In genomic region chr10:107675994-107676393, GRCm38 (mm10) we compare ENCODE assay signal across 32 mouse cellular contexts. TPM values are rescaled to one million over a fixed set of nuclear protein-coding genes. Genes with fewer than 3 reads are reported as not detected.
DNase-seq lines count a peak whose midpoint lies in the region; ATAC-seq lines count a peak whose summit lies in the region.
"Had no signal": no experiment of that assay in that cellular context is flagged by ENCODE, and none has a peak within 500 bp of the region (broad histone marks: within the 10 kb centered on the region; RNA-seq: fewer than 3 reads in every experiment).

No protein-coding gene starts in this region.

- H3K9me3 ChIP-seq in embryonic facial prominence, embryonic 11.5 days (replicated peaks; ENCODE audit: control insufficient read depth, low read length): no peaks in the 10 kb centered on the region
- H3K9me3 ChIP-seq in limb, embryonic 12.5 days: no peaks in the 10 kb centered on the region
- H3K9me3 ChIP-seq: embryonic facial prominence, embryonic 15.5 days; forebrain, embryonic 12.5 days; heart, embryonic 10.5 days; heart, embryonic 13.5 days had no signal

- no peaks in the 10 kb centered on the region for H3K27me3 ChIP-seq in embryonic facial prominence, embryonic 11.5 days (ENCODE audit: control insufficient read depth, insufficient read depth, low read length)
- H3K27me3 ChIP-seq in limb, embryonic 12.5 days: no peaks in the 10 kb centered on the region
- H3K27me3 ChIP-seq: CH12.LX; embryonic facial prominence, embryonic 15.5 days; forebrain, embryonic 12.5 days; heart, embryonic 13.5 days; Patski had no signal

- H3K4me3 ChIP-seq in embryonic facial prominence, embryonic 11.5 days (ENCODE audit: low read depth, low read length): no peak overlapping the region
- no peak overlapping the region for H3K4me3 ChIP-seq in limb, embryonic 12.5 days (replicated peaks)
- H3K4me3 ChIP-seq: embryonic facial prominence, embryonic 15.5 days; forebrain, embryonic 12.5 days; heart, adult 2 months; heart, embryonic 10.5 days; heart, embryonic 13.5 days had no signal

- H3K9ac ChIP-seq in embryonic facial prominence, embryonic 11.5 days (replicated peaks; ENCODE audit: low read length): no peak overlapping the region
- no peak overlapping the region for H3K9ac ChIP-seq in limb, embryonic 12.5 days (replicated peaks)
- H3K9ac ChIP-seq: embryonic facial prominence, embryonic 15.5 days; forebrain, embryonic 12.5 days; heart, embryonic 13.5 days; hindbrain, embryonic 14.5 days had no signal

- DNase-seq in embryo, embryonic 11 days: peak; percentile 46
- DNase-seq in embryo, embryonic 9.5 days (ENCODE audit: extremely low spot score): no peak
- DNase-seq in embryonic facial prominence, embryonic 11.5 days (ENCODE audit: low spot score): peak; percentile 78
- DNase-seq in hindlimb bud, embryonic 11.5 days (ENCODE audit: extremely low spot score, low read depth, low spot score): peak; percentile 39
- no peak for DNase-seq in neural tube, embryonic 10.5 days (ENCODE audit: extremely low spot score, low spot score)
- DNase-seq in adrenal gland, adult 2 months: no peak
- DNase-seq: adrenal gland, adult 8-10 months; adrenal gland, postnatal 25 days; B cell, adult 2 months; cerebellum, adult 11-12 months; cerebellum, adult 8-10 months; cerebellum, postnatal 14 days; gastrocnemius, postnatal 10 days; gastrocnemius, postnatal 36 days; heart, adult 2 months; heart, postnatal 14 days; heart, postnatal 4 days; kidney, adult 2 months had no signal

- 25% methylated on average over 1 of the region's 1 CpGs for whole genome bisulfite sequencing in embryonic facial prominence, embryonic 11.5 days
- 20% methylated on average over 1 of the region's 1 CpGs for WGBS in limb, embryonic 12.5 days

- no peak for ATAC-seq in embryonic facial prominence, embryonic 11.5 days (replicated peaks; ENCODE audit: insufficient number of reproducible peaks, low FRiP score, low TSS enrichment, low read depth)
- peak; percentile 59; the same call in 1 of the 2 replicates for ATAC-seq in limb, embryonic 12.5 days (ENCODE audit: insufficient number of reproducible peaks, insufficient read depth, low FRiP score, low TSS enrichment, low read depth)
- ATAC-seq: forebrain, embryonic 16.5 days; hindbrain, postnatal 0 days; intestine, postnatal 0 days; Patski had no signal

- H3K4me2 ChIP-seq in embryonic facial prominence, embryonic 11.5 days (ENCODE audit: low read depth, low read length): no peak overlapping the region
- H3K4me2 ChIP-seq in limb, embryonic 12.5 days: no peak overlapping the region
- H3K4me2 ChIP-seq: embryonic facial prominence, embryonic 15.5 days; forebrain, embryonic 12.5 days; heart, embryonic 13.5 days; hindbrain, embryonic 14.5 days had no signal

- H3K4me1 ChIP-seq in embryonic facial prominence, embryonic 11.5 days (ENCODE audit: control insufficient read depth, insufficient read depth, low read length): no peaks in the 10 kb centered on the region
- H3K4me1 ChIP-seq in limb, embryonic 12.5 days (replicated peaks): peaks cover 8% of the 10 kb centered on the region
- H3K4me1 ChIP-seq: embryonic facial prominence, embryonic 15.5 days; forebrain, embryonic 12.5 days; heart, embryonic 10.5 days; heart, embryonic 13.5 days had no signal

- no peak overlapping the region for H3K27ac ChIP-seq in embryonic facial prominence, embryonic 11.5 days (replicated peaks; ENCODE audit: low read depth, low read length)
- H3K27ac ChIP-seq in limb, embryonic 12.5 days: no peak overlapping the region
- H3K27ac ChIP-seq: embryonic facial prominence, embryonic 15.5 days; forebrain, embryonic 12.5 days; heart, adult 2 months; heart, embryonic 10.5 days; heart, embryonic 13.5 days; hindbrain, embryonic 14.5 days; hindbrain, postnatal 0 days had no signal

- H3K36me3 ChIP-seq in embryonic facial prominence, embryonic 11.5 days (replicated peaks; ENCODE audit: control insufficient read depth, insufficient read depth, low read depth, low read length): no peaks in the 10 kb centered on the region
- H3K36me3 ChIP-seq in limb, embryonic 12.5 days: no peaks in the 10 kb centered on the region
- H3K36me3 ChIP-seq: embryonic facial prominence, embryonic 15.5 days; forebrain, embryonic 12.5 days; G1E; heart, embryonic 10.5 days; heart, embryonic 13.5 days had no signal

RNA-seq across cellular contexts. Expression of gene Ptprq, which starts 43.9 kb away (rescaled TPM):
- 0.07 and 0.08 TPM in 2 replicates for polyA plus RNA-seq in embryonic facial prominence, embryonic 11.5 days (2014; fragmentation: Nextera tagmentation; extraction: Ambion mirVana)
- 0.21 and 0.27 TPM in 2 replicates for polyA plus RNA-seq in limb, embryonic 12.5 days (2016; fragmentation: Nextera tagmentation; extraction: Ambion mirVana)
- under 1 TPM; 0.17 to 0.32 TPM for total RNA-seq in adrenal gland, adult 2 months (2021)
- polyA plus RNA-seq in adrenal gland, adult 2 months (2012; rRNA removed): 0.02 TPM in 1 of 2 replicates, not detected in the other
- total RNA-seq: CH12.LX; granulocyte monocyte progenitor cell, adult 5-6 weeks; heart, adult 2 months had no signal
- polyA plus RNA-seq: forebrain, embryonic 12.5 days; G1E; heart, adult 2 months; intestine, embryonic 14.5 days; intestine, postnatal 0 days had no signal

Comparison
In these comparisons a context has a peak if more than half of its experiments do, and no peak if none do; other contexts are left out.
1. DNase-seq: peak in embryo, embryonic 11 days (single experiment), embryonic facial prominence, embryonic 11.5 days (single experiment) and hindlimb bud, embryonic 11.5 days (single experiment); none in embryo, embryonic 9.5 days (single experiment), neural tube, embryonic 10.5 days (single experiment) and adrenal gland, adult 2 months (single experiment).